Comparison of ENCODE assay signal across 8 mouse cellular contexts in the genomic region with DNA sequence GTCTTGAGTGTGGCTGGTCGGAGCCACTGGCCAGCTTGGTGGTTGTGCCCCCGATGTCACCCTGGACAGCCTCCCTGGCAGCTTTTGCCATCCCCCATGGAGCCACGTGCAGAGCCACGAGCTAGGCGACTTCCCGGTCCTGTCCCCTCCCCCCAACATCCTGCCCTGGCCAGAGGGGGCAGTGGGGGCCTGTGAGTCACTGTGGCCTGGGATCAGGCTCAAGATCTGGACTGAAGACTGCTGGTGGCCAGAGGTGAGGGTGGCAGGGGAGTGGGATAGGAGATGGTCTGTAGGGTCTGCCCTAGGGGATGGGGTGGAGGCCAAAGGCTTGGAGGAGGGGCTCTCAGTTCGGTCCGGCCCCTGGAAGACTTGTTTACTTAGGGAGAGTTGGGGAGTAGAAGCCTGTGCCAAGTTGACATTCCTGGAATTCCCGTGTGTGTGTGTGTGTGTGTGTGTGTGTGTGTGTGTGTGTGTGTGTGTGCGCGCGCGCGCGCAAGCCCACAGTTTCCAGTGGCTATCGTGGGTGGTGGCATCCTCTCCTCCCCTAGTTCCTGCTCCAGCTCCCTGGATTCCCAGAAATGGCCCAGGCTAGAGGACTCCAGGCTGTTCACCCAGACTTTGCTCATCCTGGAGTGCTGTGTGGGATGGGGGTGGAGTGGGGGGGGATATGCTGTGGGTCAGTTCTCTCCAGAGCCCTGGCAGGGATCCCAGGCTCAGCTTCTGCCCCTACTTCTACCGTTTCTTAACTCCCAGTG. TPM values are rescaled to one million over a fixed set of nuclear protein-coding genes. Genes with fewer than 3 reads are reported as not detected.
A peak's percentile ranks its signal among the peaks of the same experiment; 100 is the strongest.
DNase-seq lines count a peak whose midpoint lies in the region; ATAC-seq and TF ChIP-seq lines count a peak whose summit lies in the region.

No protein-coding gene starts in this region.

- H3K27ac ChIP-seq in layer of hippocampus, adult 2 months, result peak overlapping the region; percentile 99
- H3K27ac ChIP-seq in forebrain, embryonic 15.5 days (replicated peaks), result no peak overlapping the region; the same call in 1 of the 2 replicates
- H3K27ac ChIP-seq in hindbrain, embryonic 11.5 days (ENCODE audit: low read depth, low read length), result peak overlapping the region; percentile 39; the same call in 1 of the 2 replicates
- peak overlapping the region; percentile 92 for H3K27ac ChIP-seq in limb, embryonic 15.5 days
- no peak overlapping the region for H3K27ac ChIP-seq in midbrain, embryonic 14.5 days (replicated peaks; ENCODE audit: low read depth, low read length)

- peaks cover 15% of the 10 kb centered on the region for H3K27me3 ChIP-seq in forebrain, embryonic 15.5 days
- peaks cover 11% of the 10 kb centered on the region for H3K27me3 ChIP-seq in hindbrain, embryonic 11.5 days (ENCODE audit: control insufficient read depth, insufficient read depth, low read length)
- no peaks in the 10 kb centered on the region for H3K27me3 ChIP-seq in limb, embryonic 15.5 days
- H3K27me3 ChIP-seq in midbrain, embryonic 14.5 days (ENCODE audit: control insufficient read depth, insufficient read depth, low read length), result peaks cover 10% of the 10 kb centered on the region

- peaks cover 13% of the 10 kb centered on the region for H3K36me3 ChIP-seq in forebrain, embryonic 15.5 days
- H3K36me3 ChIP-seq in hindbrain, embryonic 11.5 days (ENCODE audit: control insufficient read depth, insufficient read depth, low read length), result peaks cover 1% of the 10 kb centered on the region; the same call in 1 of the 2 replicates
- peaks cover 13% of the 10 kb centered on the region for H3K36me3 ChIP-seq in limb, embryonic 15.5 days
- peaks cover 12% of the 10 kb centered on the region for H3K36me3 ChIP-seq in midbrain, embryonic 14.5 days (ENCODE audit: control insufficient read depth, insufficient read depth, low read length)

- no peak overlapping the region; the same call in 1 of the 2 replicates for H3K9ac ChIP-seq in forebrain, embryonic 15.5 days (replicated peaks)
- H3K9ac ChIP-seq in hindbrain, embryonic 11.5 days (ENCODE audit: low read depth, low read length), result no peak overlapping the region
- H3K9ac ChIP-seq in limb, embryonic 15.5 days, result peak overlapping the region; percentile 76
- no peak overlapping the region for H3K9ac ChIP-seq in midbrain, embryonic 14.5 days (replicated peaks; ENCODE audit: low read length)

- no peak for ATAC-seq in forebrain, embryonic 15.5 days (replicated peaks)
- peak; percentile 31; the same call in 1 of the 2 replicates for ATAC-seq in hindbrain, embryonic 11.5 days (ENCODE audit: low FRiP score)
- peak; percentile 54 for ATAC-seq in limb, embryonic 15.5 days (ENCODE audit: insufficient number of reproducible peaks, low FRiP score, low TSS enrichment, low read depth)
- ATAC-seq in midbrain, embryonic 14.5 days (ENCODE audit: low FRiP score, low TSS enrichment), result no peak

- peak overlapping the region; percentile 87 for H3K4me2 ChIP-seq in forebrain, embryonic 15.5 days (replicated peaks)
- peak overlapping the region; percentile 89 for H3K4me2 ChIP-seq in hindbrain, embryonic 11.5 days (replicated peaks; ENCODE audit: low read depth, low read length)
- peak overlapping the region; percentile 89 for H3K4me2 ChIP-seq in limb, embryonic 15.5 days
- peak overlapping the region; percentile 93 for H3K4me2 ChIP-seq in midbrain, embryonic 14.5 days (ENCODE audit: low read length)

- WGBS in forebrain, embryonic 15.5 days, result 5% methylated on average over 17 of the region's 17 CpGs
- WGBS in hindbrain, embryonic 11.5 days, result 11% methylated on average over 15 of the region's 17 CpGs
- WGBS in limb, embryonic 15.5 days, result 0% methylated on average over 10 of the region's 17 CpGs
- 9% methylated on average over 17 of the region's 17 CpGs for WGBS in midbrain, embryonic 14.5 days

- H3K4me3 ChIP-seq in layer of hippocampus, adult 2 months, result peak overlapping the region; percentile 86
- H3K4me3 ChIP-seq in forebrain, embryonic 15.5 days, result peak overlapping the region; percentile 79
- peak overlapping the region; percentile 85 for H3K4me3 ChIP-seq in hindbrain, embryonic 11.5 days (ENCODE audit: low read depth, low read length)
- H3K4me3 ChIP-seq in limb, embryonic 15.5 days, result peak overlapping the region; percentile 78
- H3K4me3 ChIP-seq in midbrain, embryonic 14.5 days (replicated peaks; ENCODE audit: low read depth, low read length), result no peak overlapping the region

- no peak for DNase-seq in layer of hippocampus, adult 2 months (ENCODE audit: low spot score in 2 of 2)
- no peak for DNase-seq in layer of hippocampus, adult 8-10 months (ENCODE audit: low spot score in 2 of 2)
- DNase-seq in adrenal gland, adult 18-20 months (ENCODE audit: low spot score in 2 of 2), result peak; percentile 82 to 84
- peak; percentile 49 for DNase-seq in hindbrain, embryonic 11.5 days (ENCODE audit: low spot score)
- DNase-seq in midbrain, embryonic 14.5 days, result peak; percentile 33
- peak; percentile 86 for DNase-seq in urinary bladder, postnatal 14 days (ENCODE audit: low spot score)

- peaks cover 36% of the 10 kb centered on the region for H3K4me1 ChIP-seq in forebrain, embryonic 15.5 days
- H3K4me1 ChIP-seq in hindbrain, embryonic 11.5 days (replicated peaks; ENCODE audit: control insufficient read depth, insufficient read depth, low read length), result peaks cover 9% of the 10 kb centered on the region; the same call in 1 of the 2 replicates
- peaks cover 58% of the 10 kb centered on the region for H3K4me1 ChIP-seq in limb, embryonic 15.5 days
- H3K4me1 ChIP-seq in midbrain, embryonic 14.5 days (ENCODE audit: control insufficient read depth, insufficient read depth, low read length), result peaks cover 19% of the 10 kb centered on the region

- TF ChIP-seq CTCF in layer of hippocampus, adult 2 months (conservative IDR thresholded peaks at IDR 0.05), result peak; percentile 41

- H3K9me3 ChIP-seq in forebrain, embryonic 15.5 days, result no peaks in the 10 kb centered on the region
- no peaks in the 10 kb centered on the region for H3K9me3 ChIP-seq in hindbrain, embryonic 11.5 days (ENCODE audit: control insufficient read depth, low read length)
- no peaks in the 10 kb centered on the region for H3K9me3 ChIP-seq in limb, embryonic 15.5 days
- no peaks in the 10 kb centered on the region for H3K9me3 ChIP-seq in midbrain, embryonic 14.5 days (ENCODE audit: control insufficient read depth, low read length)

RNA-seq across cellular contexts. Expression of gene Tspan4, which starts 1.4 kb away (rescaled TPM):
- total RNA-seq in layer of hippocampus, adult 2 months (2021), result 10 to 100 TPM; 13.6 to 13.7 TPM
- total RNA-seq in layer of hippocampus, adult 8-10 months (2022), result 10 to 100 TPM; 14.7 to 38.7 (median 26.7) TPM
- 10 to 100 TPM; 49.6 to 61.3 TPM for total RNA-seq in adrenal gland, adult 18-20 months (2021)
- polyA plus RNA-seq in forebrain, embryonic 15.5 days (2015; fragmentation: Nextera tagmentation; extraction: Ambion mirVana), result 25.6 and 27.3 TPM in 2 replicates
- 29.6 and 31.4 TPM in 2 replicates for polyA plus RNA-seq in hindbrain, embryonic 11.5 days (2014; fragmentation: Nextera tagmentation; extraction: Ambion mirVana)
- 71.4 and 79.1 TPM in 2 replicates for polyA plus RNA-seq in limb, embryonic 15.5 days (2015; fragmentation: Nextera tagmentation; extraction: Ambion mirVana)
- polyA plus RNA-seq in midbrain, embryonic 14.5 days (2014; fragmentation: Nextera tagmentation; extraction: Ambion mirVana), result 35.2 and 36.4 TPM in 2 replicates

RNA-seq across cellular contexts. Expression of gene Polr2l, which starts 1.5 kb away (rescaled TPM):
- 10 to 100 TPM; 38.7 TPM for total RNA-seq in layer of hippocampus, adult 2 months (2021)
- 10 to 100 TPM; 32.4 to 40.6 (median 35.1) TPM for total RNA-seq in layer of hippocampus, adult 8-10 months (2022)
- total RNA-seq in adrenal gland, adult 18-20 months (2021), result 100 to 1,000 TPM; 104 to 114 TPM
- 68.3 and 73.2 TPM in 2 replicates for polyA plus RNA-seq in forebrain, embryonic 15.5 days (2015; fragmentation: Nextera tagmentation; extraction: Ambion mirVana)
- 71.5 and 74.0 TPM in 2 replicates for polyA plus RNA-seq in hindbrain, embryonic 11.5 days (2014; fragmentation: Nextera tagmentation; extraction: Ambion mirVana)
- 54.7 and 57.5 TPM in 2 replicates for polyA plus RNA-seq in limb, embryonic 15.5 days (2015; fragmentation: Nextera tagmentation; extraction: Ambion mirVana)
- polyA plus RNA-seq in midbrain, embryonic 14.5 days (2014; fragmentation: Nextera tagmentation; extraction: Ambion mirVana), result 75.1 and 93.3 TPM in 2 replicates

RNA-seq across cellular contexts. Expression of gene Cd151, which starts 9.2 kb away (rescaled TPM):
- total RNA-seq in layer of hippocampus, adult 2 months (2021), result 10 to 100 TPM; 23.4 to 25.1 TPM
- 10 to 100 TPM; 27.3 to 42.2 (median 32.0) TPM for total RNA-seq in layer of hippocampus, adult 8-10 months (2022)
- total RNA-seq in adrenal gland, adult 18-20 months (2021), result 100 to 1,000 TPM; 317 to 379 TPM
- 15.9 and 18.6 TPM in 2 replicates for polyA plus RNA-seq in forebrain, embryonic 15.5 days (2015; fragmentation: Nextera tagmentation; extraction: Ambion mirVana)
- 40.1 and 57.9 TPM in 2 replicates for polyA plus RNA-seq in hindbrain, embryonic 11.5 days (2014; fragmentation: Nextera tagmentation; extraction: Ambion mirVana)
- 14.2 and 20.6 TPM in 2 replicates for polyA plus RNA-seq in limb, embryonic 15.5 days (2015; fragmentation: Nextera tagmentation; extraction: Ambion mirVana)
- polyA plus RNA-seq in midbrain, embryonic 14.5 days (2014; fragmentation: Nextera tagmentation; extraction: Ambion mirVana), result 43.8 and 44.1 TPM in 2 replicates

RNA-seq across cellular contexts. Expression of gene Cracr2b, which starts 15.5 kb away (rescaled TPM):
- total RNA-seq in layer of hippocampus, adult 2 months (2021), result 1 to 10 TPM; 4.1 to 6.7 TPM
- 1 to 10 TPM; 4.0 to 5.8 (median 4.9) TPM for total RNA-seq in layer of hippocampus, adult 8-10 months (2022)
- total RNA-seq in adrenal gland, adult 18-20 months (2021), result 10 to 100 TPM; 11.2 to 12.5 TPM
- polyA plus RNA-seq in forebrain, embryonic 15.5 days (2015; fragmentation: Nextera tagmentation; extraction: Ambion mirVana), result 5.0 and 8.5 TPM in 2 replicates
- 4.4 and 4.5 TPM in 2 replicates for polyA plus RNA-seq in hindbrain, embryonic 11.5 days (2014; fragmentation: Nextera tagmentation; extraction: Ambion mirVana)
- polyA plus RNA-seq in limb, embryonic 15.5 days (2015; fragmentation: Nextera tagmentation; extraction: Ambion mirVana), result 16.4 and 21.6 TPM in 2 replicates
- 3.8 and 4.6 TPM in 2 replicates for polyA plus RNA-seq in midbrain, embryonic 14.5 days (2014; fragmentation: Nextera tagmentation; extraction: Ambion mirVana)

RNA-seq across cellular contexts. Expression of gene Pnpla2, which starts 21.4 kb away (rescaled TPM):
- total RNA-seq in layer of hippocampus, adult 2 months (2021), result 10 to 100 TPM; 25.1 to 28.3 TPM
- 10 to 100 TPM; 23.0 to 31.8 (median 24.3) TPM for total RNA-seq in layer of hippocampus, adult 8-10 months (2022)
- 1,000 to 10,000 TPM in 1 of 2 experiments, 100 to 1,000 TPM in 1; 739 to 1,290 TPM for total RNA-seq in adrenal gland, adult 18-20 months (2021)
- polyA plus RNA-seq in forebrain, embryonic 15.5 days (2015; fragmentation: Nextera tagmentation; extraction: Ambion mirVana), result 21.5 and 22.0 TPM in 2 replicates
- polyA plus RNA-seq in hindbrain, embryonic 11.5 days (2014; fragmentation: Nextera tagmentation; extraction: Ambion mirVana), result 13.7 and 14.2 TPM in 2 replicates
- 16.9 and 23.6 TPM in 2 replicates for polyA plus RNA-seq in limb, embryonic 15.5 days (2015; fragmentation: Nextera tagmentation; extraction: Ambion mirVana)
- 15.8 and 15.9 TPM in 2 replicates for polyA plus RNA-seq in midbrain, embryonic 14.5 days (2014; fragmentation: Nextera tagmentation; extraction: Ambion mirVana)

Comparison
In these comparisons a context has a peak if more than half of its experiments do, and no peak if none do; other contexts are left out.
1. DNase-seq: peak in adrenal gland, adult 18-20 months (2 of 2), hindbrain, embryonic 11.5 days (single experiment), midbrain, embryonic 14.5 days (single experiment) and urinary bladder, postnatal 14 days (single experiment); none in layer of hippocampus, adult 2 months (0 of 2) and layer of hippocampus, adult 8-10 months (0 of 2).
2. H3K27ac ChIP-seq: peak in layer of hippocampus, adult 2 months (single experiment), hindbrain, embryonic 11.5 days (single experiment) and limb, embryonic 15.5 days (single experiment); none in forebrain, embryonic 15.5 days (single experiment) and midbrain, embryonic 14.5 days (single experiment).
3. ATAC-seq: peak in hindbrain, embryonic 11.5 days (single experiment) and limb, embryonic 15.5 days (single experiment); none in forebrain, embryonic 15.5 days (single experiment) and midbrain, embryonic 14.5 days (single experiment).
4. Peak in every context shown above with its lines, with median percentiles within 50 percentile points of each other: H3K4me2 ChIP-seq.